Mouse (Mus musculus): ENCODE measurements at regions not wholly inside any gene's neighbourhood (a gene's known extent, or its start where the extent isn't known, plus 50 kb on each side); places are given as distances from the start of the nearest gene placed in this dataset.

- DNase-seq (ENCODE audit: low spot score in 2 of 2): peak; percentile 72 to 73
These were observed 85.2 kb downstream of the 1700001O22Rik start for GRCm38 (mm10) chr2:30718329-30718675.

GRCm38 (mm10) chr2:30717566-30718328, 85.7 kb downstream of the 1700001O22Rik start:
- DNase-seq (ENCODE audit: low spot score in 2 of 2): no peak

- DNase-seq (ENCODE audit: low spot score in 2 of 2): no peak
These were observed 86.6 kb downstream of the 1700001O22Rik start for GRCm38 (mm10) chr2:30716580-30717565.

GRCm38 (mm10) chr2:30715720-30716310, 87.6 kb downstream of the 1700001O22Rik start:
- no peak for DNase-seq (ENCODE audit: low spot score in 2 of 2)

GRCm38 (mm10) chr2:30713535-30713934, 89.9 kb downstream of the 1700001O22Rik start:
- no peak for DNase-seq (ENCODE audit: low spot score in 2 of 2)

GRCm38 (mm10) chr2:30712841-30713401, 90.5 kb downstream of the 1700001O22Rik start:
- no peak for DNase-seq (ENCODE audit: low spot score in 2 of 2)

GRCm38 (mm10) chr2:30711853-30712498, 91.5 kb downstream of the 1700001O22Rik start:
- DNase-seq (ENCODE audit: low spot score in 2 of 2): peak; percentile 84 to 90

- DNase-seq (ENCODE audit: low spot score in 2 of 2): no peak
These were observed 92.0 kb downstream of the 1700001O22Rik start for GRCm38 (mm10) chr2:30711476-30711852.

GRCm38 (mm10) chr2:30710895-30711294, 92.6 kb downstream of the 1700001O22Rik start:
- DNase-seq (ENCODE audit: low spot score in 2 of 2): no peak

- no peak for DNase-seq (ENCODE audit: low spot score in 2 of 2)
These were observed 94.0 kb downstream of the 1700001O22Rik start for GRCm38 (mm10) chr2:30709386-30709884.

- no peak for DNase-seq (ENCODE audit: low spot score in 2 of 2)
These were observed 94.6 kb downstream of the 1700001O22Rik start for GRCm38 (mm10) chr2:30708762-30709385.

- DNase-seq (ENCODE audit: low spot score in 2 of 2): peak; percentile 61 to 67
These were observed 95.3 kb downstream of the 1700001O22Rik start for GRCm38 (mm10) chr2:30708001-30708683.

- peak in 1 of 2 experiments; percentile 44 for DNase-seq (ENCODE audit: low spot score in 2 of 2)
These were observed 96.1 kb downstream of the 1700001O22Rik start for GRCm38 (mm10) chr2:30707099-30708000.

- DNase-seq (ENCODE audit: low spot score in 2 of 2): no peak
These were observed 97.4 kb downstream of the 1700001O22Rik start for GRCm38 (mm10) chr2:30706036-30706435.

GRCm38 (mm10) chr2:30703308-30703707, 100.2 kb downstream of the 1700001O22Rik start:
- no peak for DNase-seq (ENCODE audit: low spot score in 2 of 2)

GRCm38 (mm10) chr2:30702711-30703110, 100.8 kb downstream of the 1700001O22Rik start:
- no peak for DNase-seq (ENCODE audit: low spot score in 2 of 2)

- no peak for DNase-seq (ENCODE audit: low spot score in 2 of 2)
These were observed 102.6 kb downstream of the 1700001O22Rik start for GRCm38 (mm10) chr2:30700890-30701289.

GRCm38 (mm10) chr2:30700471-30700870, 103.0 kb downstream of the 1700001O22Rik start:
- no peak for DNase-seq (ENCODE audit: low spot score in 2 of 2)

All from adrenal gland, postnatal 4 days (tissue).